Mouse (Mus musculus) liver, embryonic 12.5 days (tissue): ENCODE measurements at regions not wholly inside any gene's neighbourhood (a gene's known extent, or its start where the extent isn't known, plus 50 kb on each side); places are given as distances from the start of the nearest gene placed in this dataset.

Source experiments
- ATAC-seq: fragments of 200-750 bp; cut with Nextera tagmentation; 2 replicates; pipeline ENCODE4 v1.8.0; 2017; ENCODE audit warnings: moderate number of reproducible peaks, mild to moderate bottlenecking, moderate library complexity
- H3K27ac ChIP-seq: fragments of 300-500 bp; sonication (generic); 2 replicates; pipeline ENCODE4 v1.5.1; 2016; ENCODE audit warnings: mild to moderate bottlenecking
- H3K27me3 ChIP-seq: fragments of 300-500 bp; sonication (generic); replicated peaks from 2 replicates; pipeline ENCODE4 v1.6.1; 2016; ENCODE audit warnings: mild to moderate bottlenecking, moderate library complexity
- H3K36me3 ChIP-seq: fragments of 300-500 bp; sonication (generic); 2 replicates; pipeline ENCODE4 v1.6.1; 2016; ENCODE audit warnings: mild to moderate bottlenecking, moderate library complexity
- H3K4me1 ChIP-seq: fragments of 300-500 bp; sonication (generic); 2 replicates; pipeline ENCODE4 v1.6.1; 2016
- H3K4me2 ChIP-seq: fragments of 300-500 bp; sonication (generic); 2 replicates; pipeline ENCODE4 v1.6.1; 2016; ENCODE audit warnings: mild to moderate bottlenecking, moderate library complexity
- H3K4me3 ChIP-seq: fragments of 300-500 bp; sonication (generic); 2 replicates; pipeline ENCODE4 v1.5.1; 2016; ENCODE audit warnings: mild to moderate bottlenecking, moderate library complexity
- H3K9ac ChIP-seq: fragments of 300-500 bp; sonication (generic); 2 replicates; pipeline ENCODE4 v1.6.1; 2016; ENCODE audit warnings: mild to moderate bottlenecking, moderate library complexity
- H3K9me3 ChIP-seq: fragments of 300-500 bp; sonication (generic); replicated peaks from 2 replicates; pipeline ENCODE4 v1.6.1; 2016; ENCODE audit warnings: mild to moderate bottlenecking, moderate library complexity
- WGBS: fragments of 180-500 bp; shearing (Covaris S2); methylation state at CpG from one replicate; pipeline ENCODE4 v1.1.7; 2016; ENCODE audit not compliant: insufficient replicate concordance; 5-methylcytosine and 5-hydroxymethylcytosine counted together

DNA sequence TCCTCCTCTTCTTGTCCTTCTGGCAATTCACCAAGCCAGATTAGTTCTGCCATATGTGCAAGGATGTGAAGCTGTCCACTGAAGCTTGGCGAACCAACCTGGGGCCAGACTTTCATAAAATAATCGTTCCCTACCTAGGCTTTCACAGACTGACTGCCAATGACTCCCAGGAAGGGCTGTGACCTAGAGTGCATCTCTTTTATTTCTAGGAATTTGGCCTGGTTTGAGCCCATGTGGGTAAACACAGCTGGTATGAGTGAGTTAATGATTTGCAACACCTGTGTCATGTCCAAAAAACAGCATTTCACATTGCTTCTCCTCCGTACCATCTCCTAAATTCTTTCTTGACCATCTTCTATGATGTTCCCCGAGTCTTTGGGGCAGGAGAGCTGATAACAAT is 178.0 kb upstream of the A1bg start:
- Histone ChIP-seq H3K36me3 (no peaks in the 10 kb centered on the region), H3K4me1 (no peaks in the 10 kb centered on the region), H3K27ac (no peak overlapping the region), H3K4me3 (no peak overlapping the region), H3K9me3 (no peaks in the 10 kb centered on the region), H3K27me3 (no peaks in the 10 kb centered on the region), H3K9ac (no peak overlapping the region), H3K4me2 (no peak overlapping the region)
- 61% methylated on average over 4 of the region's 4 CpGs for WGBS
- no peak for ATAC-seq

GRCm38 (mm10) chr15:61098968-61099367 is 176.2 kb upstream of the A1bg start:
- WGBS = 6% methylated on average over 1 of the region's 1 CpGs

GRCm38 (mm10) chr15:61098519-61098918 is 175.7 kb upstream of the A1bg start:
- Histone ChIP-seq H3K4me2 (no peak overlapping the region), H3K27ac (no peak overlapping the region), H3K4me1 (no peaks in the 10 kb centered on the region), H3K9me3 (no peaks in the 10 kb centered on the region), H3K4me3 (no peak overlapping the region), H3K9ac (no peak overlapping the region), H3K27me3 (no peaks in the 10 kb centered on the region), H3K36me3 (no peaks in the 10 kb centered on the region)
- ATAC-seq = no peak

More at GRCm38 (mm10) chr15:61098968-61099367, 176.2 kb upstream of the A1bg start:
- H3K9me3 ChIP-seq = no peaks in the 10 kb centered on the region
- no peaks in the 10 kb centered on the region for H3K27me3 ChIP-seq
- H3K36me3 ChIP-seq = no peaks in the 10 kb centered on the region
- H3K9ac ChIP-seq = no peak overlapping the region
- no peak overlapping the region for H3K27ac ChIP-seq
- no peak overlapping the region for H3K4me2 ChIP-seq
- ATAC-seq = no peak
- no peak overlapping the region for H3K4me3 ChIP-seq
- H3K4me1 ChIP-seq = no peaks in the 10 kb centered on the region

DNA sequence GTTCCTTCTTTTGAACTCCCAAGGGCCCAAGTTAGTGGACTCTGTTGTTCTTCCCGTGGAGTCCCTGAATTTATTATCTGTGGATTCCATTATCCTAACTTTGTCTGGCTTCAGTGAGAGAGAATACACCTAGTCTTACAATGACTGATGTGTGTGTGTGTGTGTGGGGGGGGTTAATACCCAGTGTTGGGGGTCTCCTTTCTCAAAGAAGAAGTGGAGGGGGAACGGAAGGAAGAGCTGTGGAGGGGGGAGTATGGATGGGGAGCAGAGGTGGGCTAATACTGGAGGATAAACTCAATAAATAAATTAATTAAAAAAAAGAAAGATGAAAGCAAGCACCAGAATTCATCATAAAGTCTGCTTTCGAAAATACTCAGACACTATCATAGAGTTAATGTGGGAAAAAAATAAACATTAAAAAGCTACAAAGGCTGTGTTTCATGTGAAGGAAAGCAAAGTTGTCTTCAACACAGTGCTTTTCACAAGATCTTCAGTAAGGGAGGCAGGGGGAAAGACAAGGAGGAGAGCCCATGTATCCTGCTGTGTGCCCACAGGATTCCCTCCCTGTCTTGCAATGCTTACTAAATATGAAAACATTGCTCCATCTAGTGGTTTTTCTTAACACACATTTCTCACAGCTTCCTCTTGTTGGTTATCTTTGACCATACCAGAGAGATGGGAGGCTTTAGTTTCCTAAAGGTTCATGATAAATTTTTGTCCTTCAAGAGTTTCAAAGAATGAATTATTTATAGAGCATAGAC is 173.4 kb upstream of the A1bg start:
- no peak overlapping the region for H3K27ac ChIP-seq
- no peaks in the 10 kb centered on the region for H3K4me1 ChIP-seq
- H3K27me3 ChIP-seq = no peaks in the 10 kb centered on the region
- no peaks in the 10 kb centered on the region for H3K9me3 ChIP-seq
- H3K36me3 ChIP-seq = no peaks in the 10 kb centered on the region
- 58% methylated on average over 3 of the region's 3 CpGs for WGBS
- no peak overlapping the region for H3K9ac ChIP-seq
- no peak for ATAC-seq
- H3K4me2 ChIP-seq = no peak overlapping the region
- no peak overlapping the region for H3K4me3 ChIP-seq

- ATAC-seq = no peak
- 58% methylated on average over 7 of the region's 7 CpGs for WGBS
- Histone ChIP-seq H3K9me3 (no peaks in the 10 kb centered on the region), H3K9ac (no peak overlapping the region), H3K36me3 (no peaks in the 10 kb centered on the region), H3K4me1 (no peaks in the 10 kb centered on the region), H3K27me3 (no peaks in the 10 kb centered on the region), H3K4me2 (no peak overlapping the region), H3K27ac (no peak overlapping the region), H3K4me3 (no peak overlapping the region)
These were observed 132.3 kb upstream of the A1bg start for GRCm38 (mm10) chr15:61055017-61055609.

- Histone ChIP-seq H3K4me1 (no peaks in the 10 kb centered on the region), H3K27ac (no peak overlapping the region), H3K27me3 (no peaks in the 10 kb centered on the region), H3K36me3 (no peaks in the 10 kb centered on the region), H3K9me3 (no peaks in the 10 kb centered on the region), H3K4me3 (no peak overlapping the region), H3K9ac (no peak overlapping the region), H3K4me2 (no peak overlapping the region)
- 53% methylated on average over 4 of the region's 4 CpGs for WGBS
- no peak for ATAC-seq
These were observed 128.6 kb upstream of the A1bg start for GRCm38 (mm10) chr15:61051363-61051762.

DNA sequence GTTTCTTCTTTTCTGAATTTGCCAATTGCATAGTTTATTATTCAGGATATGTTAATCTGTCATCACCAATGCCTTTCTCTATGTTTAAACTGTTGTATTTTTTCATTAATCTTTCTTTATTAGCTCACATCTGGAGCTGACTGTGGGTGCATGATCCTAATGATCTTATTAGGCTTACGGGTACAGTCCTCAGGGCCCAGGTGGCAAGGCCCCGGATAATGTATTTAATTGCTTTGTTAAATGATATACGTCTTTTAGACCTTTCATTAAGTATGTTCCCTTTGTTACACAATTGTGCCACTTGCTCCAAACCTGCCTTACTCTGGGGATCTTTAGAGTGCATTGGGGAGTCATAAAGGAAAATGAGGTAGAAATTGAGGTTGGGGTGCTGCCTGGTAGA is 86.7 kb upstream of the A1bg start:
- Histone ChIP-seq H3K36me3 (no peaks in the 10 kb centered on the region), H3K4me3 (no peak overlapping the region), H3K9ac (no peak overlapping the region), H3K4me2 (no peak overlapping the region), H3K27me3 (no peaks in the 10 kb centered on the region), H3K4me1 (peaks cover 5% of the 10 kb centered on the region; the same call in 1 of the 2 replicates), H3K27ac (no peak overlapping the region), H3K9me3 (no peaks in the 10 kb centered on the region)
- no peak for ATAC-seq
- 78% methylated on average over 3 of the region's 3 CpGs for WGBS

- H3K36me3 ChIP-seq = no peaks in the 10 kb centered on the region
- H3K4me2 ChIP-seq = no peak overlapping the region
- H3K9me3 ChIP-seq = no peaks in the 10 kb centered on the region
- H3K4me3 ChIP-seq = no peak overlapping the region
- WGBS = 52% methylated on average over 3 of the region's 3 CpGs
- H3K27me3 ChIP-seq = no peaks in the 10 kb centered on the region
- ATAC-seq = no peak
- no peak overlapping the region for H3K27ac ChIP-seq
- H3K4me1 ChIP-seq = peaks cover 5% of the 10 kb centered on the region; the same call in 1 of the 2 replicates
- no peak overlapping the region for H3K9ac ChIP-seq
These were observed 84.7 kb upstream of the A1bg start for GRCm38 (mm10) chr15:61007461-61008059.

- Histone ChIP-seq H3K27me3 (no peaks in the 10 kb centered on the region), H3K4me2 (no peak overlapping the region), H3K27ac (no peak overlapping the region), H3K36me3 (no peaks in the 10 kb centered on the region), H3K4me1 (peaks cover 5% of the 10 kb centered on the region; the same call in 1 of the 2 replicates), H3K9ac (no peak overlapping the region), H3K4me3 (no peak overlapping the region), H3K9me3 (no peaks in the 10 kb centered on the region)
- no peak for ATAC-seq
- 67% methylated on average over 4 of the region's 4 CpGs for WGBS
These were observed 83.8 kb upstream of the A1bg start for GRCm38 (mm10) chr15:61006608-61007007.

- Histone ChIP-seq H3K9me3 (no peaks in the 10 kb centered on the region), H3K4me1 (no peaks in the 10 kb centered on the region), H3K4me3 (no peak overlapping the region), H3K4me2 (no peak overlapping the region), H3K9ac (no peak overlapping the region), H3K36me3 (no peaks in the 10 kb centered on the region), H3K27ac (no peak overlapping the region), H3K27me3 (no peaks in the 10 kb centered on the region)
- WGBS = 62% methylated on average over 4 of the region's 4 CpGs
- no peak for ATAC-seq
These were observed 71.3 kb upstream of the A1bg start for GRCm38 (mm10) chr15:60993971-60994690.

DNA sequence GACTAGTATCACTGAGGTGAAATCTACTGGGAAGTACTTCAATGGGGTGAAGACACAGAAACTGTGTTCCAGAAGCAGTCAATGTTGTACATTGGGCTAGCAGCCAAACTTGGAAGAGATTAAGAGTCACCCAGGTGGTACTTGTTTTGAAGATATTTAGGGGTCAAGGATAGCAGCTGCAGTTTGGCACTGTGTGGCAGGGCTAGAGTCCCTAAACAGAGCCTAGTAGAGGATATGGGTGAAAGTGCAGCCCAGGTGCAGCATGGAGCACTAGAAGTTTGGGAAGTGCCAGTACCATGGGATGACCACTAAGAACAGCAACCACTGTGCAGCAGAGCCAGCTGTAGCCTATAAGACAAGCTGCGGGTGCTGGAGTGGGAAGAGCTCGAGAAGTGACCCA is 70.6 kb upstream of the A1bg start:
- H3K9ac ChIP-seq = no peak overlapping the region
- no peaks in the 10 kb centered on the region for H3K27me3 ChIP-seq
- H3K4me3 ChIP-seq = no peak overlapping the region
- WGBS = 71% methylated on average over 2 of the region's 2 CpGs
- H3K27ac ChIP-seq = no peak overlapping the region
- H3K9me3 ChIP-seq = no peaks in the 10 kb centered on the region
- ATAC-seq = no peak
- H3K36me3 ChIP-seq = no peaks in the 10 kb centered on the region
- H3K4me2 ChIP-seq = no peak overlapping the region
- no peaks in the 10 kb centered on the region for H3K4me1 ChIP-seq

GRCm38 (mm10) chr15:60982576-60982975 is 59.8 kb upstream of the A1bg start:
- Histone ChIP-seq H3K4me3 (no peak overlapping the region), H3K9me3 (no peaks in the 10 kb centered on the region), H3K4me2 (no peak overlapping the region), H3K4me1 (no peaks in the 10 kb centered on the region), H3K36me3 (no peaks in the 10 kb centered on the region), H3K27ac (no peak overlapping the region), H3K9ac (no peak overlapping the region), H3K27me3 (no peaks in the 10 kb centered on the region)
- WGBS = 56% methylated on average over 2 of the region's 2 CpGs
- ATAC-seq = no peak
